Mouse (Mus musculus) bone marrow, adult 2 months (tissue): ENCODE measurements around the gene Slc6a8. TPM values are rescaled to one million over a fixed set of nuclear protein-coding genes. Genes with fewer than 3 reads are reported as not detected.

Experiments used
- H3K27ac ChIP-seq: fragments of 200-500 bp; 2 replicates; pipeline ENCODE4 v1.5.1; 2012; ENCODE audit warnings: low read depth, mild to moderate bottlenecking, control low read depth, inconsistent platforms, low read length; ENCODE audit not compliant: control insufficient read depth, poor library complexity, insufficient read depth
- H3K4me1 ChIP-seq: fragments of 200-500 bp; 2 replicates; pipeline ENCODE4 v1.6.1; 2011; ENCODE audit warnings: low read length; ENCODE audit not compliant: control insufficient read depth, insufficient read depth
- H3K4me3 ChIP-seq: fragments of 200-500 bp; replicated peaks from 2 replicates; pipeline ENCODE3; 2011; ENCODE audit warnings: mild to moderate bottlenecking, low read depth, low read length, control low read depth; ENCODE audit not compliant: control insufficient read depth
- CTCF ChIP-seq: fragments of 200-500 bp; IDR thresholded peaks from 2 replicates; pipeline ENCODE4 v1.5.1; 2011; ENCODE audit warnings: low read length, control low read depth; ENCODE audit not compliant: control insufficient read depth, insufficient read depth
- POLR2A ChIP-seq: fragments of 200-500 bp; IDR thresholded peaks from 2 replicates; pipeline ENCODE4 v1.6.1; 2011; ENCODE audit warnings: low read depth, mild to moderate bottlenecking, control low read depth, low read length, borderline replicate concordance; ENCODE audit not compliant: control insufficient read depth
- WGBS: fragments of 180-500 bp; shearing (Covaris S2); methylation state at CpG from one replicate; pipeline ENCODE4 v1.1.7; 2018; 5-methylcytosine and 5-hydroxymethylcytosine counted together
- polyA plus RNA-seq: library from polyadenylated mRNA; stranded (reverse); fragments of >200 nt; gene quantifications from 2 replicates; pipeline ENCODE4 v1.2.4, GENCODE M21; 2011; ENCODE audit warnings: low replicate concordance; ENCODE audit not compliant: missing spikeins, insufficient read depth, insufficient read length

The Slc6a8 gene
- polyA plus RNA-seq, 1 experiment = 7.7 TPM

GRCm38 (mm10) chrX:73653392-73653791, 19.6 kb upstream of the Slc6a8 start:
- no peak overlapping the region for H3K4me3 ChIP-seq
- WGBS = 61% methylated on average over 6 of the region's 6 CpGs
- TF ChIP-seq POLR2A (no peak), CTCF (no peak)
- H3K27ac ChIP-seq = no peak overlapping the region
- H3K4me1 ChIP-seq = peaks cover 1% of the 10 kb centered on the region; the same call in 1 of the 2 replicates

GRCm38 (mm10) chrX:73654177-73654576, 18.8 kb upstream of the Slc6a8 start:
- Histone ChIP-seq H3K27ac (no peak overlapping the region), H3K4me1 (peaks cover 1% of the 10 kb centered on the region; the same call in 1 of the 2 replicates), H3K4me3 (no peak overlapping the region)
- TF ChIP-seq POLR2A (no peak), CTCF (peak; percentile 92)
- 23% methylated on average over 6 of the region's 6 CpGs for WGBS

GRCm38 (mm10) chrX:73655529-73655928, 17.4 kb upstream of the Slc6a8 start:
- TF ChIP-seq POLR2A (no peak), CTCF (peak; percentile 55)

GRCm38 (mm10) chrX:73658391-73658790, 14.6 kb upstream of the Slc6a8 start:
- Histone ChIP-seq H3K27ac (no peak overlapping the region), H3K4me3 (no peak overlapping the region), H3K4me1 (peaks cover 1% of the 10 kb centered on the region; the same call in 1 of the 2 replicates)
- WGBS = 10% methylated on average over 7 of the region's 7 CpGs
- no peak for TF ChIP-seq CTCF
- no peak for TF ChIP-seq POLR2A

More at GRCm38 (mm10) chrX:73655529-73655928, 17.4 kb upstream of the Slc6a8 start:
- peaks cover 1% of the 10 kb centered on the region; the same call in 1 of the 2 replicates for H3K4me1 ChIP-seq
- no peak overlapping the region for H3K4me3 ChIP-seq
- no peak overlapping the region for H3K27ac ChIP-seq
- 28% methylated on average over 3 of the region's 3 CpGs for WGBS

GRCm38 (mm10) chrX:73658936-73659574, 13.9 kb upstream of the Slc6a8 start:
- 58% methylated on average over 13 of the region's 13 CpGs for WGBS
- Histone ChIP-seq H3K4me3 (no peak overlapping the region), H3K27ac (no peak overlapping the region), H3K4me1 (peaks cover 1% of the 10 kb centered on the region; the same call in 1 of the 2 replicates)
- TF ChIP-seq POLR2A (no peak), CTCF (no peak)

GRCm38 (mm10) chrX:73659575-73660283, 13.2 kb upstream of the Slc6a8 start, which contains the start of gene Pnck:
Gene Pnck (minus strand): TSS chrX:73660117.
- H3K27ac ChIP-seq = no peak within 1 kb of the TSS
- no peak for TF ChIP-seq POLR2A
- no peak for TF ChIP-seq CTCF
- peak within 1 kb of the TSS; percentile 16 for H3K4me3 ChIP-seq
- peaks cover 1% of the 10 kb centered on the region; the same call in 1 of the 2 replicates for H3K4me1 ChIP-seq
- 21% methylated on average over 55 of the region's 57 CpGs for WGBS

- Histone ChIP-seq H3K4me3 (peak overlapping the region; percentile 16), H3K4me1 (peaks cover 1% of the 10 kb centered on the region; the same call in 1 of the 2 replicates), H3K27ac (no peak overlapping the region)
- WGBS = 67% methylated on average over 3 of the region's 3 CpGs
- TF ChIP-seq POLR2A (no peak), CTCF (no peak)
Measured at GRCm38 (mm10) chrX:73660284-73660665, 12.7 kb upstream of the Slc6a8 start.

GRCm38 (mm10) chrX:73663143-73663542, 9.8 kb upstream of the Slc6a8 start:
- H3K4me3 ChIP-seq = no peak overlapping the region
- TF ChIP-seq CTCF = no peak
- TF ChIP-seq POLR2A = no peak
- H3K27ac ChIP-seq = no peak overlapping the region
- no peaks in the 10 kb centered on the region for H3K4me1 ChIP-seq
